Mouse (Mus musculus) ES-Bruce4 (cell line): ENCODE results near the gene Prkg2.

Experiments used
- CTCF ChIP-seq: IDR thresholded peaks from one replicate; pipeline ENCODE4 v1.8.1; 2011; ENCODE audit warnings: low read depth, low read length
- EP300 ChIP-seq: IDR thresholded peaks from 2 replicates; pipeline ENCODE4 v1.6.1; 2011; ENCODE audit warnings: low read depth, low read length; ENCODE audit not compliant: insufficient read depth
- POLR2A ChIP-seq: IDR thresholded peaks from one replicate; pipeline ENCODE4 v1.8.1; 2011; ENCODE audit warnings: low read length; ENCODE audit not compliant: insufficient read depth

DNA sequence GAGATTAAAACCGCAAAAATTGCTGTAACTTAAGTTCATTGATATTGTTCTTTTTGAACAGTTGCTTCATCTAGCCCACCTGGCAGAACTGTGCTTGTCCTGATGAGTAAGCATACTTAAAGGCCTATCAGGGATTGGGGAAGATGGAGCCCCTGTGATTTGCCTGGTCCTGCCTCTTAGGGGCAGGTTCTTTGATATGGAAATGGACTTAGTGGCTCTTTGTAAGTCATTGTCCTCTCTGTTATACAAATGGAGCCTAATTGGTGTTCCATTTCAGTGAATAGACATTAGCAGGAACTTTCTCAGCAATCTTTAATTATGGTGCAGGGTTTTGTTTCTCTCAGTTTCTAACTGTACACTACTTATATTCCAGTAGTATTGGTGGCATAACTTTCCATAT lies 115.5 kb downstream of the Prkg2 start:
- TF ChIP-seq EP300, result no peak
- no peak for TF ChIP-seq POLR2A
- no peak for TF ChIP-seq CTCF
